Mouse (Mus musculus) hindbrain, embryonic 14.5 days (tissue): ENCODE results near the gene Vps37b. TPM values are rescaled to one million over a fixed set of nuclear protein-coding genes. Genes with fewer than 3 reads are reported as not detected.

Experiments
- ATAC-seq: fragments of 200-750 bp; cut with Nextera tagmentation; 2 replicates; pipeline ENCODE4 v1.8.0; 2017; ENCODE audit warnings: moderate number of reproducible peaks, mild to moderate bottlenecking, moderate TSS enrichment, moderate library complexity; ENCODE audit not compliant: low FRiP score
- DNase-seq: peaks from one replicate; pipeline ENCODE4 v3.0.0-alpha.2; 2015; ENCODE audit warnings: low spot score
- H3K27ac ChIP-seq: fragments of 300-500 bp; sonication (generic); 2 replicates; pipeline ENCODE4 v1.5.1; 2014; ENCODE audit warnings: mild to moderate bottlenecking, moderate library complexity
- H3K27me3 ChIP-seq: fragments of 300-500 bp; sonication (generic); 2 replicates; pipeline ENCODE4 v1.6.1; 2014; ENCODE audit warnings: mild to moderate bottlenecking, low read length, mixed read lengths; ENCODE audit not compliant: control insufficient read depth, insufficient read depth
- H3K36me3 ChIP-seq: fragments of 300-500 bp; sonication (generic); replicated peaks from 2 replicates; pipeline ENCODE4 v1.6.1; 2014; ENCODE audit not compliant: control insufficient read depth, insufficient read depth
- H3K4me1 ChIP-seq: fragments of 300-500 bp; sonication (generic); replicated peaks from 2 replicates; pipeline ENCODE4 v1.6.1; 2014; ENCODE audit warnings: antibody characterized with exemption, low read length, mixed read lengths; ENCODE audit not compliant: control insufficient read depth, insufficient read depth
- H3K4me2 ChIP-seq: fragments of 300-500 bp; sonication (generic); replicated peaks from 2 replicates; pipeline ENCODE4 v1.6.1; 2014; ENCODE audit warnings: mild to moderate bottlenecking, moderate library complexity
- H3K4me3 ChIP-seq: fragments of 300-500 bp; sonication (generic); replicated peaks from 2 replicates; pipeline ENCODE4 v1.5.1; 2014; ENCODE audit warnings: mild to moderate bottlenecking, low read length
- H3K9ac ChIP-seq: fragments of 300-500 bp; sonication (generic); 2 replicates; pipeline ENCODE4 v1.6.1; 2014
- H3K9me3 ChIP-seq: fragments of 300-500 bp; sonication (generic); 2 replicates; pipeline ENCODE4 v1.6.1; 2016; ENCODE audit warnings: low read length; ENCODE audit not compliant: control insufficient read depth
- WGBS: fragments of 180-500 bp; shearing (Covaris S2); extraction: QIAGEN DNeasy Blood & Tissue Kit; methylation state at CpG from one replicate; pipeline ENCODE4 v1.1.7; 2014; 5-methylcytosine and 5-hydroxymethylcytosine counted together
- polyA plus RNA-seq: library from polyadenylated mRNA; unstranded; fragments of >200 nt; fragmentation: Nextera tagmentation; extraction: Ambion mirVana; gene quantifications from 2 replicates; pipeline ENCODE4 v1.2.1, GENCODE M21; 2014

Vps37b gene
- polyA plus RNA-seq, 1 experiment from 2014 or later: 59.5 TPM

- DNase-seq: no peak
- ATAC-seq: no peak
- peak overlapping the region; percentile 28; the same call in 1 of the 2 replicates for H3K9ac ChIP-seq
- H3K4me2 ChIP-seq: no peak overlapping the region
- 0 out of 2 replicates have a peak overlapping the region, but pooled peaks have one; percentile 48 for H3K27ac ChIP-seq
- H3K4me1 ChIP-seq: peaks cover 18% of the 10 kb centered on the region; the same call in 1 of the 2 replicates
- H3K36me3 ChIP-seq: no peaks in the 10 kb centered on the region
- no peak overlapping the region for H3K4me3 ChIP-seq
- no peaks in the 10 kb centered on the region for H3K27me3 ChIP-seq
- H3K9me3 ChIP-seq: no peaks in the 10 kb centered on the region
- WGBS: 57% methylated on average over 15 of the region's 15 CpGs
These were observed 17.4 kb upstream of the Vps37b start for GRCm38 (mm10) chr5:124049249-124050045.

DNA sequence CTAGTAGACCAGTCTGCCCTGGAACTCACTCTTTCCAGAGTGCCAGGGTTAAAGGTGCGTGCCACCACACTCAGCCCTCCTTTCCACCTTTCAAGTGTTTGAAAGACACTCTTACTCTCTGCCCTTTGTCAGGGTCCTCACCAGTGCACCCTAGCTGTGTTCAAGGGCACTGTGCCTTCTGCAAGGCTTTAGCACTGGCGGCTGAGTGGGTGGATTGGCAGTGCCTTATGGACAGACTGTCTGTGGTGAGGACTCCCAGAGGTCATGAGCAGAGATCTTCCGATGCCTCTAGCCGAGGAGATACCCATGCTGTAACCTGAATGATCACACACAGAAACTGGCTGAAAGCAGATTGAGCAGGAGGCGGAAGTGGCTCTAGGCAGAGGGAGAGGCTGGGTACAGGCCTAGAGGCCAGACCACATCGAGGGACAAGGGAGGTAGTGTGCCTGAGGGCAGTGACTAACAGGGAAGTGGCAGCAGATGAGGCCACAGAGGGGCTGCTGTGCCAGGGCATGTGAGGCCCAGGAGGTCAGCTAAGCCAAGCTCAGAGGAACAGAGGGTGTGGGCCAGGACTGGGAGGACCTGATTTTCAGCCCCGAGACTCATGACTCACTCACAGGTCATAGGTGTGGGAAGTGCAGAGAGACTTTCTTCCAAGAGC is 14.8 kb upstream of the Vps37b start:
- Histone ChIP-seq H3K4me3 (no peak overlapping the region), H3K9ac (no peak overlapping the region), H3K4me1 (peaks cover 22% of the 10 kb centered on the region; the same call in 1 of the 2 replicates), H3K27me3 (no peaks in the 10 kb centered on the region), H3K36me3 (no peaks in the 10 kb centered on the region), H3K4me2 (no peak overlapping the region), H3K27ac (no peak overlapping the region), H3K9me3 (no peaks in the 10 kb centered on the region)
- DNase-seq: no peak
- WGBS: 79% methylated on average over 7 of the region's 7 CpGs
- ATAC-seq: no peak

DNA sequence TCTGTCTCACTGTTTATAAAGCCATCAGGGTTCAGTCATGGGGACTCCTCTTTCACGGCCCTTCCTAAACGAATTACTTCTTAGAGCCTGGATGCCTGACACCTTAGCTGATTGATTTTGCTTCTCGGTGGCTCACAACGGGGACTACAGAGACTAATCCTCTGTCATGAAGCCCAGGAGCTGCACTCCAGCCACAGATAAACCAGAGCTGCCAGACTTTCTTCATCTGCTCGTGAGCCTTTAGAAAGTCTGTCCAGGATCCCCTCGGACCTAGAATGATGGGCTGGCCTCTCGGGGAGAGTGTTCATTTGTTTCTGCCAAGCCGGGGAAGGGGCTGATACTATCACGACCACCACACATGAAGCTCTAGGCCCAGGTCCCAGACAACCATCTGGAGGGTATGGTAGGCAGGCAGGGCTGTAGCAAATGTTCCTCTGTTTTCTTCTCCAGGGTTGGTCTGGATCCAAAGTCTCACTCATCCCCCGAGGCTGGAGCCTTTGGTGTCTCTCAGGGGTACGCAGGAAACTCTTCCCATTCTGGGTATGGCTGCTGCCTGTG is 13.5 kb upstream of the Vps37b start:
- no peak overlapping the region for H3K4me2 ChIP-seq
- H3K27ac ChIP-seq: 0 out of 2 replicates have a peak overlapping the region, but pooled peaks have one; percentile 10
- H3K4me3 ChIP-seq: no peak overlapping the region
- no peak for ATAC-seq
- no peaks in the 10 kb centered on the region for H3K36me3 ChIP-seq
- WGBS: 18% methylated on average over 11 of the region's 11 CpGs
- H3K4me1 ChIP-seq: peaks cover 22% of the 10 kb centered on the region; the same call in 1 of the 2 replicates
- H3K27me3 ChIP-seq: no peaks in the 10 kb centered on the region
- DNase-seq: no peak
- no peaks in the 10 kb centered on the region for H3K9me3 ChIP-seq
- H3K9ac ChIP-seq: no peak overlapping the region

DNA sequence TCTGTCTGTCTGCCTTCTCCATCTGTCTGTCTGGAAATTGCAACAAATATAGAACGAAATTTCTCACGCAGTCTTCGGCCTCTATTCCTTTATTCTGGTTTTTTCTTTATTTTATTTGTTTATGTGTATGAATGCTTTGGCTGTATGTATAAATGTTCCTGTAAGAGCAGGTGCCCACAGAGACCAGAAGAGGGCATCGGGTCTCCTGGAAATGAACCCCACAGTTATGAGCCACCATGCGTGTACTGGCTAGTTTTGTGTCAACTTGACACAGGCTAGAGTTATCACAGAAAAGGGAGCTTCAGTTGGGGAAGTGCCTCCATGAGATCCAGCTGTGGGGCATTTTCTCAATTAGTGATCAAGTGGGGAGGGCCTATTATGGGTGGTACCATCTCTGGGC is 11.9 kb upstream of the Vps37b start:
- Histone ChIP-seq H3K4me2 (no peak overlapping the region), H3K4me3 (no peak overlapping the region), H3K9me3 (no peaks in the 10 kb centered on the region), H3K36me3 (no peaks in the 10 kb centered on the region), H3K27me3 (no peaks in the 10 kb centered on the region), H3K4me1 (0 out of 2 replicates have a peak, but pooled peaks cover 11% of the 10 kb centered on the region), H3K9ac (no peak overlapping the region), H3K27ac (peak overlapping the region; percentile 77; the same call in 1 of the 2 replicates)
- DNase-seq: no peak
- no peak for ATAC-seq
- WGBS: 45% methylated on average over 5 of the region's 5 CpGs

GRCm38 (mm10) chr5:124043212-124043978 is 11.3 kb upstream of the Vps37b start:
- WGBS: 19% methylated on average over 10 of the region's 10 CpGs
- Histone ChIP-seq H3K4me1 (0 out of 2 replicates have a peak, but pooled peaks cover 11% of the 10 kb centered on the region), H3K4me2 (no peak overlapping the region)

DNA sequence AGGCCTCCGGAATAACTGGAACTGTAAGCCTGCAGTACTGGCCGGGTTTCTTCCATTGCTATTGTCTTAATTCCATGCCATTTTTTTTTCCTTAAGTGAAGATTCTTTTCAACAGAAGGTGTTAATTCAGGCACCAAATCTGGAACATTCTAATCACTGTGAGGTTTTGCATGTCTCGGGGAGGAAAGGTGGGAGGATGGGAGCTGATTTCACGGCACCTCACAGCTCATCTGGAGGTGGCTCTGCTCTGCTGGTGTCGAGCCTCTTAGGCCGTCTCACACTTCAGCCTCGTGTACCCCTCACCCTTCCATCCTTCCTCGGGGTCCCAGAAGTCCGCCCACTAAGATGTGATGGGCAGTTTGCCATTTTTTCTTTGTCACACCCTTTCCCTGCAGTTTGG is 9.0 kb upstream of the Vps37b start:
- Histone ChIP-seq H3K27ac (no peak overlapping the region), H3K4me1 (0 out of 2 replicates have a peak, but pooled peaks cover 14% of the 10 kb centered on the region), H3K4me3 (no peak overlapping the region), H3K4me2 (no peak overlapping the region), H3K27me3 (no peaks in the 10 kb centered on the region), H3K9ac (no peak overlapping the region), H3K9me3 (no peaks in the 10 kb centered on the region), H3K36me3 (no peaks in the 10 kb centered on the region)
- no peak for DNase-seq
- ATAC-seq: no peak
- 72% methylated on average over 9 of the region's 9 CpGs for WGBS

More at GRCm38 (mm10) chr5:124043212-124043978, 11.3 kb upstream of the Vps37b start:
- no peak overlapping the region for H3K9ac ChIP-seq
- H3K27ac ChIP-seq: peak overlapping the region; percentile 77
- H3K27me3 ChIP-seq: no peaks in the 10 kb centered on the region
- DNase-seq (peak; percentile 68), ATAC-seq (peak; percentile 88)
- H3K36me3 ChIP-seq: no peaks in the 10 kb centered on the region
- no peak overlapping the region for H3K4me3 ChIP-seq
- H3K9me3 ChIP-seq: no peaks in the 10 kb centered on the region

DNA sequence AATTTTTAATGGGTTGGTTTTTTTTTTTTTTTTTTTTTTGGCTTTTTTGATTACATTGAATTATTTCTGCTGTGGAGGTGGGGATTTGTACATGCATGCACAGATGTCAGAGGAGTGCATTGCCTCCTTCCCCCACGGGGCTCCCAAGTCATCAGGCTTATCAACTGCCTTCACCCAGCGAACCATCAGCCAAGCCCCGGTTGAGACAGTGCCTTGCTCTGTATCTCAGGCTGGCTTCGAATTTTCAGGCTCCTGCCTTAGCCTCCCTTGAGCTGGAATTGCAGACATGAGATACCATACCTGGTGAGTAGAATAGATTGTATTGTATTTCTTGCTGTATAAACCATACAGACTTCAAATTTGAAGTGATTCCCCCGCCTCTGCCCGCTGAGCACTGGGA is 7.5 kb upstream of the Vps37b start:
- Histone ChIP-seq H3K9ac (no peak overlapping the region), H3K4me1 (0 out of 2 replicates have a peak, but pooled peaks cover 7% of the 10 kb centered on the region), H3K27me3 (no peaks in the 10 kb centered on the region), H3K36me3 (no peaks in the 10 kb centered on the region), H3K27ac (no peak overlapping the region), H3K4me2 (no peak overlapping the region), H3K4me3 (no peak overlapping the region), H3K9me3 (no peaks in the 10 kb centered on the region)
- ATAC-seq (no peak), DNase-seq (no peak)
- WGBS: 80% methylated on average over 6 of the region's 6 CpGs

GRCm38 (mm10) chr5:124036836-124037235 is 4.8 kb upstream of the Vps37b start:
- no peaks in the 10 kb centered on the region for H3K27me3 ChIP-seq
- H3K4me1 ChIP-seq: 0 out of 2 replicates have a peak, but pooled peaks cover 3% of the 10 kb centered on the region
- H3K27ac ChIP-seq: no peak overlapping the region
- H3K9ac ChIP-seq: no peak overlapping the region
- no peaks in the 10 kb centered on the region for H3K36me3 ChIP-seq
- no peak overlapping the region for H3K4me2 ChIP-seq
- peak; percentile 44 for DNase-seq
- 0 out of 2 replicates have a peak, but pooled peaks have one; percentile 41 for ATAC-seq
- no peaks in the 10 kb centered on the region for H3K9me3 ChIP-seq
- H3K4me3 ChIP-seq: no peak overlapping the region
- 21% methylated on average over 5 of the region's 5 CpGs for WGBS
